Comparison of ENCODE assay signal across 10 mouse cellular contexts in the genomic region with DNA sequence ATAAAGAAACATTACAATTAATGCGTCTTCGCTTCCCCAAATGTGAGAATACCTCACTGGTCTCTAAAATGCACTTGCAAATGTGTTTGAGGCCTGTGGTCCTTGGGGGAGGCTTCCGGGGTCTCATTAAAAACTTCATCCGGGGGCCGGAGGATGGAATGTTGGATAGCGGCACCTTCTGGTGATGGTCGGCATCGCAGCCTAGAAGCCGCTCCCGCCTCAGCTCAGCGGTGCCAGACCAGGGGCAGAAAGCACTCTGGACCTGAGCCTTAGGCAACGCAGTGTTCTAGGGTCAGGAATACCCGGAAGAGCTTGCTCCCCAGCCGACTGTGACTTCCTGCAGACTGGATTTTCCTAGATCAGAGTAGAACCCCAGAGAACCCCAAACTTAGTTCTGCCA. TPM values are rescaled to one million over a fixed set of nuclear protein-coding genes. Genes with fewer than 3 reads are reported as not detected.
DNase-seq lines count a peak whose midpoint lies in the region; ATAC-seq and TF ChIP-seq lines count a peak whose summit lies in the region.
"Had no signal": no experiment of that assay in that cellular context is flagged by ENCODE, and none has a peak within 500 bp of the region (broad histone marks: within the 10 kb centered on the region; RNA-seq: fewer than 3 reads in every experiment).

No protein-coding gene starts in this region.

- TF ChIP-seq CTCF in testis, adult 2 months (IDR thresholded peaks at IDR 0.05; ENCODE audit: control insufficient read depth, insufficient read depth, insufficient replicate concordance, low read depth, low read length), result peak; percentile 89

- no peak overlapping the region for H3K9ac ChIP-seq in forebrain, embryonic 12.5 days
- H3K9ac ChIP-seq in midbrain, embryonic 16.5 days (ENCODE audit: low read depth, low read length), result no peak overlapping the region

- 0 out of 2 replicates have a peak, but pooled peaks cover 10% of the 10 kb centered on the region for H3K27me3 ChIP-seq in forebrain, embryonic 12.5 days
- H3K27me3 ChIP-seq in limb, embryonic 10.5 days (ENCODE audit: low read depth, poor library complexity, severe bottlenecking), result 0 out of 2 replicates have a peak, but pooled peaks cover 3% of the 10 kb centered on the region
- H3K27me3 ChIP-seq in midbrain, embryonic 16.5 days (ENCODE audit: control insufficient read depth, insufficient read depth, low read depth, low read length), result no peaks in the 10 kb centered on the region
- no peaks in the 10 kb centered on the region for H3K27me3 ChIP-seq in testis, adult 2 months (ENCODE audit: control insufficient read depth, insufficient read depth, low read length)
- H3K27me3 ChIP-seq: Patski had no signal

- DNase-seq in cerebellum, adult 11 months, result peak; percentile 23
- DNase-seq in cerebellum, adult 9-11 months, result no peak
- peak; percentile 45 for DNase-seq in adrenal gland, adult 2 months
- DNase-seq in induced T-regulatory cell, adult 2 months (ENCODE audit: low read depth), result peak; percentile 64
- peak; percentile 86 for DNase-seq in limb, embryonic 10.5 days (ENCODE audit: low spot score)

- H3K36me3 ChIP-seq in forebrain, embryonic 12.5 days (replicated peaks), result no peaks in the 10 kb centered on the region
- no peaks in the 10 kb centered on the region for H3K36me3 ChIP-seq in limb, embryonic 10.5 days
- H3K36me3 ChIP-seq in midbrain, embryonic 16.5 days (ENCODE audit: control insufficient read depth, insufficient read depth, low read length), result no peaks in the 10 kb centered on the region
- no peaks in the 10 kb centered on the region for H3K36me3 ChIP-seq in testis, adult 2 months (ENCODE audit: control insufficient read depth, insufficient read depth, low read length)

- no peak overlapping the region for H3K4me2 ChIP-seq in forebrain, embryonic 12.5 days
- H3K4me2 ChIP-seq in midbrain, embryonic 16.5 days (ENCODE audit: low read length), result peak overlapping the region; percentile 23; the same call in 1 of the 2 replicates

- no peak overlapping the region for H3K4me3 ChIP-seq in forebrain, embryonic 12.5 days (replicated peaks)
- H3K4me3 ChIP-seq in limb, embryonic 10.5 days, result no peak overlapping the region
- no peak overlapping the region for H3K4me3 ChIP-seq in midbrain, embryonic 16.5 days (ENCODE audit: low read depth, low read length)
- peak overlapping the region; percentile 10; the same call in 1 of the 2 replicates for H3K4me3 ChIP-seq in testis, adult 2 months (ENCODE audit: control insufficient read depth, low read depth, low read length)

- TF ChIP-seq POLR2A in testis, adult 2 months (IDR thresholded peaks at IDR 0.05; ENCODE audit: control insufficient read depth, low read depth, low read length), result no peak

- peak; percentile 57; the same call in 1 of the 2 replicates for ATAC-seq in forebrain, embryonic 12.5 days (ENCODE audit: low FRiP score)
- ATAC-seq in midbrain, embryonic 16.5 days, result peak; percentile 28; the same call in 1 of the 2 replicates
- ATAC-seq: Patski had no signal

- 4% methylated on average over 14 of the region's 14 CpGs for WGBS in forebrain, embryonic 12.5 days
- WGBS in limb, embryonic 10.5 days, result 8% methylated on average over 14 of the region's 14 CpGs
- 8% methylated on average over 14 of the region's 14 CpGs for WGBS in midbrain, embryonic 16.5 days

- no peak overlapping the region for H3K27ac ChIP-seq in forebrain, embryonic 12.5 days
- peak overlapping the region; percentile 21; the same call in 1 of the 2 replicates for H3K27ac ChIP-seq in limb, embryonic 10.5 days
- H3K27ac ChIP-seq in midbrain, embryonic 16.5 days (ENCODE audit: low read length), result no peak overlapping the region
- H3K27ac ChIP-seq in testis, adult 2 months (ENCODE audit: control insufficient read depth, insufficient read depth, low read depth, low read length), result no peak overlapping the region
- H3K27ac ChIP-seq: macrophage had no signal

- no peaks in the 10 kb centered on the region for H3K9me3 ChIP-seq in forebrain, embryonic 12.5 days
- H3K9me3 ChIP-seq in limb, embryonic 10.5 days (replicated peaks), result no peaks in the 10 kb centered on the region
- H3K9me3 ChIP-seq in midbrain, embryonic 16.5 days (replicated peaks; ENCODE audit: control insufficient read depth, low read length, poor library complexity, severe bottlenecking), result no peaks in the 10 kb centered on the region

- H3K4me1 ChIP-seq in forebrain, embryonic 12.5 days, result peaks cover 22% of the 10 kb centered on the region; the same call in 1 of the 2 replicates
- peaks cover 35% of the 10 kb centered on the region for H3K4me1 ChIP-seq in limb, embryonic 10.5 days
- H3K4me1 ChIP-seq in midbrain, embryonic 16.5 days (ENCODE audit: control insufficient read depth, insufficient read depth, low read length), result peaks cover 2% of the 10 kb centered on the region; the same call in 1 of the 2 replicates
- peaks cover 5% of the 10 kb centered on the region for H3K4me1 ChIP-seq in testis, adult 2 months (ENCODE audit: control insufficient read depth, insufficient read depth, low read length)

RNA-seq across cellular contexts. Expression of a gene that starts 8.7 kb away (rescaled TPM):
- 10 to 100 TPM in 1 of 2 experiments, 1 to 10 TPM in 1; 9.8 to 16.7 TPM for total RNA-seq in adrenal gland, adult 2 months (2021)
- 28.1 and 33.1 TPM in 2 replicates for polyA plus RNA-seq in adrenal gland, adult 2 months (2012; rRNA removed)
- polyA plus RNA-seq in forebrain, embryonic 12.5 days (2016; fragmentation: Nextera tagmentation; extraction: Ambion mirVana), result 6.9 and 7.0 TPM in 2 replicates
- polyA plus RNA-seq in limb, embryonic 10.5 days (2016; fragmentation: Nextera tagmentation; extraction: Ambion mirVana), result 10.9 and 11.0 TPM in 2 replicates
- 5.4 and 5.8 TPM in 2 replicates for polyA plus RNA-seq in midbrain, embryonic 16.5 days (2015; fragmentation: Nextera tagmentation; extraction: Ambion mirVana)
- polyA plus RNA-seq in testis, adult 2 months (2012; rRNA removed), result 3.2 and 3.4 TPM in 2 replicates

RNA-seq across cellular contexts. Expression of a gene that starts 43.7 kb away (rescaled TPM):
- total RNA-seq in adrenal gland, adult 2 months (2021), result 10 to 100 TPM; 31.3 to 39.2 TPM
- polyA plus RNA-seq in adrenal gland, adult 2 months (2012; rRNA removed), result 118 and 122 TPM in 2 replicates
- 43.6 and 44.7 TPM in 2 replicates for polyA plus RNA-seq in forebrain, embryonic 12.5 days (2016; fragmentation: Nextera tagmentation; extraction: Ambion mirVana)
- polyA plus RNA-seq in limb, embryonic 10.5 days (2016; fragmentation: Nextera tagmentation; extraction: Ambion mirVana), result 33.6 and 40.2 TPM in 2 replicates
- 40.4 and 42.1 TPM in 2 replicates for polyA plus RNA-seq in midbrain, embryonic 16.5 days (2015; fragmentation: Nextera tagmentation; extraction: Ambion mirVana)
- 89.4 and 90.8 TPM in 2 replicates for polyA plus RNA-seq in testis, adult 2 months (2012; rRNA removed)

RNA-seq across cellular contexts. Expression of a gene that starts 52.8 kb away (rescaled TPM):
- under 1 TPM in 1 of 2 experiments, not detected in 1; 0.24 TPM for total RNA-seq in adrenal gland, adult 2 months (2021)
- polyA plus RNA-seq in adrenal gland, adult 2 months (2012; rRNA removed), result 0.08 TPM in 1 of 2 replicates, not detected in the other
- polyA plus RNA-seq in forebrain, embryonic 12.5 days (2016; fragmentation: Nextera tagmentation; extraction: Ambion mirVana), result 1.1 and 1.6 TPM in 2 replicates
- 0.97 and 1.1 TPM in 2 replicates for polyA plus RNA-seq in limb, embryonic 10.5 days (2016; fragmentation: Nextera tagmentation; extraction: Ambion mirVana)
- polyA plus RNA-seq in midbrain, embryonic 16.5 days (2015; fragmentation: Nextera tagmentation; extraction: Ambion mirVana), result 2.0 TPM in 2 replicates
- polyA plus RNA-seq in testis, adult 2 months (2012; rRNA removed), result 4,001 and 4,433 TPM in 2 replicates
- polyA plus RNA-seq: macrophage had no signal

Comparison
In these comparisons a context has a peak if more than half of its experiments do, and no peak if none do; other contexts are left out.
1. RNA of a gene that starts 52.8 kb away (polyA plus RNA-seq): 4,001 to 4,433 TPM in testis, adult 2 months; 2.0 TPM in midbrain, embryonic 16.5 days, 1.1 to 1.6 TPM in forebrain, embryonic 12.5 days, 0.97 to 1.1 TPM in limb, embryonic 10.5 days and 0.08 TPM in adrenal gland, adult 2 months; every median in the first group is over 1,000 times any median in the second.